Mouse (Mus musculus) left cerebral cortex, adult 2 months (tissue): ENCODE measurements around the gene Cfd. TPM values are rescaled to one million over a fixed set of nuclear protein-coding genes. Genes with fewer than 3 reads are reported as not detected.

Experiments used
- DNase-seq, 2 experiments: peaks; one replicate each; pipeline ENCODE4 v3.0.0; 2021 to 2022; ENCODE audit warnings: low spot score in 2 of 2, mixed read lengths in 1 of 2; ENCODE audit errors: extremely low spot score in 1 of 2
- H3K27ac ChIP-seq: fragments of 200-600 bp; 2 replicates; pipeline ENCODE4 v1.8.1; 2022
- H3K4me3 ChIP-seq: fragments of 200-600 bp; 2 replicates; pipeline ENCODE4 v1.8.1; 2022
- CTCF ChIP-seq: fragments of 200-600 bp; IDR thresholded peaks from 2 replicates; pipeline ENCODE4 v1.8.1; 2022; ENCODE audit warnings: antibody characterized with exemption, mild to moderate bottlenecking, moderate library complexity
- intact Hi-C: fragments of 180-260 bp; cut with DNase I; formaldehyde crosslinking; loops from one replicate; pipeline ENCODE4 v1.15.1; 2025
- total RNA-seq, 2 experiments: library from RNA; stranded (reverse); gene quantifications; 2 replicates each; pipeline ENCODE4 v1.2.3; 2021

Cfd gene
- total RNA-seq, 2 experiments from 2014 or later, result not detected

- Histone ChIP-seq H3K4me3 (peak overlapping the region; percentile 61), H3K27ac (peak overlapping the region; percentile 96)
- TF ChIP-seq CTCF, result no peak
- intact Hi-C loops, result no loop called here
- DNase-seq, result no peak
Observed at GRCm38 (mm10) chr10:79916081-79916480, 25.4 kb downstream of the Cfd start.

DNA sequence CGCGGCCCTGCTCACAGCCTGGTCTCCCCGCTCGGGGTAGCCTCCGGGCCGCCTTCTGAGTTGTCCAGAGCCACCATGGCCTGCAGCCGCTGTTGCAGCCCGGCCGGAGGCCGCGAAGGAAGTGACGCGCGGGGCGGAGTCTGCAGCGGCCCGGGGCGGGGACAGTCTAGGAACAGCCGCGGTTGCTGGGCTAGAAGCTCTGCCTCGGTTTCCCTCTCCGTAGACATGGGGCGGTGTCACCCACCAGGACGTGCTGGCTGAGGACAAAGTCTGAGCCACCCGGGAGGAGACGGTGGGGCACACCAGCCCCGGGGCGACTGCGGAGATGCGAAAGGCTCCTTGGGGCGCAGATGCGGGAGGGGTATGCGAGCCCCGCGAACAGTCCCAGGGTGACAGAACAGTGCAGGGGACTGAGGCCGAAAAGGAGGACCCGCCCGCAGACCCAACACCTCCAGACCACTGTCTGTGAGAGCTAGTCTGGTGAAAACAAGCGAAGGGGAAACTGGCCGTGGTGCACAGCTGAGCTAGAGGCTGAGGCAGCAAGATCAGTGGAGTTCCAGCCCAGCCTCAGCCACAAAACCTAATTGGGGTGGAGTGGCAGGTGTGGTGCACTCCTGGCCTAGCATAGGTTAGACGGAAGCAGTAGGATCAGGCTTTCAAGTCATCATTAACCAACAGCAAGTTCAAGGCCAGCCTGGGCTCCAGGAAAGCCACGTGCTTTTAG is 26.3 kb downstream of the Cfd start, which contains the start of gene Kiss1r:
Gene Kiss1r (plus strand): TSS at position 164 of the 724 bp plus-strand sequence.
- peak within 1 kb of the TSS; percentile 96 for H3K27ac ChIP-seq
- intact Hi-C loops, result no loop called here
- H3K4me3 ChIP-seq, result peak within 1 kb of the TSS; percentile 61
- peak; percentile 85 to 89 for DNase-seq
- TF ChIP-seq CTCF, result no peak

GRCm38 (mm10) chr10:79917532-79918100 is 27.0 kb downstream of the Cfd start:
- peak overlapping the region; percentile 61 for H3K4me3 ChIP-seq
- no peak for DNase-seq
- peak overlapping the region; percentile 96 for H3K27ac ChIP-seq
- intact Hi-C loops, result no loop called here
- no peak for TF ChIP-seq CTCF

DNA sequence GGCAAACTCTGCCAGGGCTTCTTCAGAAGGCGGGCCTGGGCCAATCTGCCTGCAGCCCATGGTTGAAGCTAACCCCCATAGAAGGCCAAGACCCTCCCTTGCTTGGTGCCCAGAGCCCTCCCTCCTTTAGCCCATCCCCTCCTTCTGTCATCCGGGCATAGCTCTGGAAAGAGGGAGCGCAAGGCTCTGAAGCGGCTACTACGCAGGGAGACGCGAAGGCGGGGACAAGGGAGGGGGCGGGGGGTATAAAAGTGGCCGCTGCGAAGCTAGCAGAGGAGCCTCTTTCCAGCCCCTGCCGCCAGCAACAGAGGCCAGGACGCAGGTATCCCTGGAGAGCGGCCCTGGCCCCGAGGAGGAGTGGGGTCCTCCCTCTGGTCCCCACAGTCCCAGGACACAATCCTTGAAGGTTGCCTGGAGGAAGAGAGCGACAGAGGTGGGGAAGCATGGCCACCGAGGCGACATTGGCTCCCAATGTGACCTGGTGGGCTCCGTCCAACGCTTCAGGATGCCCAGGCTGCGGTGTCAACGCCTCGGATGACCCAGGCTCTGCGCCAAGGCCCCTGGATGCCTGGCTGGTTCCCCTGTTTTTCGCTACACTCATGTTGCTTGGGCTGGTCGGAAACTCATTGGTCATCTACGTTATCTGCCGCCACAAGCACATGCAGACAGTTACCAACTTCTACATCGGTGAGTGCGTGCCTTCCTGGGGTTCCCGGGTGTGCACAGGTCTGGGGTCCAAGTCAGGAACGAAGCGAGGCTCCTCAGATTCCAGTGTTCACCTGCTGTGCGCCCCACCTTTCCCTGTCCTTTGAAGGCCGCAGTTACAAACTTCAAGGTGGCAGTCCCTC is 27.8 kb downstream of the Cfd start:
- TF ChIP-seq CTCF, result no peak
- Histone ChIP-seq H3K27ac (peak overlapping the region; percentile 28; the same call in 1 of the 2 replicates), H3K4me3 (peak overlapping the region; percentile 33)
- DNase-seq, result no peak
- intact Hi-C loops, result no loop called here

DNA sequence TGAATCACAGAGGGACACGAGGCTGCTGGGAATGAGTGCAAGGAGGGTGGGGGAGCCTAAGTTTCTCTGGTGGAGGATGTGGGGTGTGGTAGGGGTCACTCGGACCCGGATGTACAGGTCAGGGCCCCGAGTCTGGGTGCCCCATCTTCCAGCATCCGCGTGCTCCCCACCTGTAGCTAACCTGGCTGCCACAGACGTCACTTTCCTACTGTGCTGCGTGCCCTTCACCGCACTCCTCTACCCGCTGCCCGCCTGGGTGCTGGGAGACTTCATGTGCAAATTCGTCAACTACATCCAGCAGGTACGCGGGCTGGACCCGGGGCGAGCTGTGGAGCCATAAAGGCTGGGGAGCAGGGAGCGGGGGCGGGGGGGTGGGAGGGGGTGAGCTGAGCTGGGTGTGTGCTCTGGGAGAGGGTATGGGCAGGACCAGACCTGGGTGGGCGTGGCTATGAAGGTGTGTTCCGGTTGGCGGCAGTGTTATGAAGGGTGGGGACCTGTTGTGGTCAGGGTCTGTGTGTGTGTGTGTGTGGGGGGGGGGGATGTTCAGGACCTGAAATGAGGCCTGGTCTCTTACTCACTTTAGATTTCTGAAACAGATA is 28.7 kb downstream of the Cfd start:
- Histone ChIP-seq H3K27ac (no peak overlapping the region), H3K4me3 (peak overlapping the region; percentile 5; the same call in 1 of the 2 replicates)
- DNase-seq, result no peak
- intact Hi-C loops, result no loop called here
- TF ChIP-seq CTCF, result no peak

DNA sequence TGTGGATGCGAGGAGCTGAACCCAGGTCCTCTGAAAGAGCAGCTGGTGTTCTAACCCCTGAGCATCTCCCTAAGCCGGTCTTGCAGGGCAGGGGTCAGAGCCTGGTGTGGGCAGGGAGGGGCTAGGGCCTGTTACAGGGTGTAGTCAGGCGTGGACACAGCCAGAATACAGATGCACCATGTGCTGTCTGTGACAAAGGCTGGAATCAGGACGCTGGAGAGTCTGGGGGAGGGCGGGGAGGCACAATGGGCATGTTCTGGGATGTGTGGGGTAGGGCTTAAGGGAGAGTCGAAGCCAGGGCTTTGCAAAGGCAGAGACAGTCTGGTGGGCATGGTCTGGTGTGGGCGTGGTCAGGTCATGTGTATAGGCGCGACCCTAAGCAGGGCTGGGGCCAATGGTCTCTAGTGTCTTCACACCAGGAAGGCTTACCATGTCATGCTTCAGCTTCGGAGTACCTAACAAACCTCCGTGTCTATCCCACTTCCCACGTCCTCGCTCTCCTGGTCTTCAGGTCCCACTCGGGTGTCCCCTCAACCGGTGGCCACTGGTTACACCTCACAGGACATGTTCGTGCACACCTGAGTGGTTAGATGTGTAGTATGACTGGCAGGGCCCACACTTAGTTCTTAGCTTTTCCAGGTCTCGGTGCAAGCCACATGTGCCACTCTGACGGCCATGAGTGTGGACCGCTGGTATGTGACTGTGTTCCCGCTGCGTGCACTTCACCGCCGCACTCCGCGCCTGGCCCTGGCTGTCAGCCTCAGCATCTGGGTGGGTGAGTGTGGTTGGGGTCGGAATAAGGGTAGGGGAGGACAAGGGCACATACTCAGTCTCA is 29.6 kb downstream of the Cfd start:
- intact Hi-C loops, result no loop called here
- DNase-seq, result no peak
- Histone ChIP-seq H3K27ac (no peak overlapping the region), H3K4me3 (no peak overlapping the region)
- TF ChIP-seq CTCF, result no peak

- H3K27ac ChIP-seq, result no peak within 1 kb of the TSS
- no peak for DNase-seq
- no peak for TF ChIP-seq CTCF
- intact Hi-C loops, result no loop called here
- H3K4me3 ChIP-seq, result peak within 1 kb of the TSS; percentile 11; the same call in 1 of the 2 replicates
Observed at GRCm38 (mm10) chr10:79920958-79921535, 30.4 kb downstream of the Cfd start, which contains the start of gene R3hdm4. TSS of gene R3hdm4 (minus strand) at chr10:79921208.

DNA sequence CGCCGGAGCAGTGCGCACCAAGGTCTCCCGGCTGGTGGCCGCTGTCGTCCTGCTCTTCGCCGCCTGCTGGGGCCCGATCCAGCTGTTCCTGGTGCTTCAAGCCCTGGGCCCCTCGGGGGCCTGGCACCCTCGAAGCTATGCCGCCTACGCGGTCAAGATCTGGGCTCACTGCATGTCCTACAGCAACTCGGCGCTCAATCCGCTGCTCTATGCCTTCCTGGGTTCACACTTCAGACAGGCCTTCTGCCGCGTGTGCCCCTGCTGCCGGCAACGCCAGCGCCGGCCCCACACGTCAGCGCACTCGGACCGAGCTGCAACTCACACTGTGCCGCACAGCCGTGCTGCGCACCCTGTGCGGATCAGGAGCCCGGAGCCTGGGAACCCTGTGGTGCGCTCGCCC is 30.9 kb downstream of the Cfd start:
- no peak for DNase-seq
- TF ChIP-seq CTCF, result no peak
- H3K27ac ChIP-seq, result no peak overlapping the region
- intact Hi-C loops, result no loop called here
- peak overlapping the region; percentile 4; the same call in 1 of the 2 replicates for H3K4me3 ChIP-seq

- intact Hi-C loops, result loop anchor here (1.0 to 2.0 kb wide), 3 partner anchors 32 to 90 kb away; no protein-coding TSS in a partner anchor
- Histone ChIP-seq H3K27ac (no peak overlapping the region), H3K4me3 (no peak overlapping the region)
- no peak; the same call in none of the 2 replicates for TF ChIP-seq CTCF
- DNase-seq, result peak; percentile 91 to 97
Observed at GRCm38 (mm10) chr10:79924998-79925784, 34.5 kb downstream of the Cfd start.
